Mouse (Mus musculus) telencephalon, adult 2 months (tissue): ENCODE measurements around the gene Inf2.

Experiments used
- DNase-seq: peaks from one replicate; pipeline ENCODE4 v3.0.0-alpha.2; 2011; ENCODE audit warnings: low read depth, low spot score

Inf2 gene

DNA sequence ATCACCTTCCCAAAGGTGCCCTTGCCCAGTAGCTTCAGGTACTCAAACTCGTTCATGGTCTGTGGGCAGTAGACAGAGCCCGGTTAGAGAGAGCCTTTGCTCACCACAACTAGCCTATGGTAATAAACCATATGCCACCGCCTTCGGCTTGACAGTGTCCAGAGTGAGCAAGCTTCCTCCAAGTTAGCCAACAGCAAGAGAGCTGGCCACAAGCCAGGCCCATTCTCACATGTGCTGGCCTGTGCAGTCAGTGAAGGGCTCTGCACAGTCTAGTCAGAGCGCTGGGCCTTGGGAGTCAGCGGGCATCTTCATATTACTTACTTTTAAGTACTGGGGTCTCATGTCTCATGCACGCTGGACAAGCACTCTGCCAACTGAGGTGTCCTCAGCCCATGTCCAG is 70.0 kb downstream of the Inf2 start:
- no peak for DNase-seq

DNA sequence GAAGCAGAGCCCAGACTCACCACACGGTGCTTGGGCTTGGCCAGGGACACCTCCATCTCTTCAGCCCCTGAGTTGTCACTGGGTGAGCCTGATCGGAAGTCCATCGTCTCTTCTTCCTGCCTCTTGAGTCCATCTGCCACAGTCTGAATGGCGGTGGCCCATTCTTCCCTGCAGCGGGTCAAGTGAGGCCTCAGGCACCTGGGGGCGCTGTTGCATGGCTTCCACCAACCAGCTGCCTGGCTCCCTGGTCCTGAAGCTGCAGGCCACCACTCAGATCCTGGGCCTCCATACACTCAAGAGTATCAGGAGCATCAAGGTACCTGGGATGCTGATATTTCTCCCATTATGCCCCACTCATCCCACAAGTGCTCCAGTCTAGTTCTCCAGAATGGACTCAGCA is 70.5 kb downstream of the Inf2 start:
- no peak for DNase-seq

DNA sequence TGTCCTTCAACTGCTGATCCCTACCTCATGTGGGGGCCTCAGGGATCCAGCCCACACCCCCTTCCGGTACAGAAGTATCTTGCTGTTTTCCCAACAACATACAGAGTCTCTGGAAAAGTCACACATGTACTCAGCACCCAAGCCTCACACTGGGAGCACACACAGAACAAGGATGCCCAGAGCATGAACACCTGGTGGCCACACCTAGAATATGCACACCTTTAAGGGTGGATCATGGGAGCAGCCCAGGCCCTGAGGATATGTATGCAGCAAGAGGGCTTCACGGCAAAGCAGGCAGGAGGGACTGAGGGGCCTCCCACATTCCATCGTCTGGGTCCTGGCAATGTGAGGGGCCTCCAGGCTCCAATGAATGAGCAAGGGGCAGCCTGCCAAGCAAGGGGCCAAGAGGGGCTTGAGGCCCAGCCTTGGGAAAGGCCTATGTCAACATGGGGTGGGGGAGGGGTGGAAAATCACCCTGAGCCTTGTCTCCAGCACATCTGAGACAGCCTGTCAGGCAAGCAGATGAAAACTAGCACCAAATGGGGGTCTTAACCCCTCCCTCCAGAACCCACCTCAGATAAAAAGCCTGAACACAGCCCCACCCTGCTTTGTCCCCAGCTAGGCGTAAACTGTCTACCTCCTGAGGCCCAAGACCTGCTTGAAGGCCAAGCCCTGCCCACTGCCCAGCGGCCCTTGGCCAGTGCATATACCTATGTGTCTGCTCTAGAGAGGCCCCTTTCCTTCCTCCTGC is 72.2 kb downstream of the Inf2 start:
- DNase-seq = no peak

DNA sequence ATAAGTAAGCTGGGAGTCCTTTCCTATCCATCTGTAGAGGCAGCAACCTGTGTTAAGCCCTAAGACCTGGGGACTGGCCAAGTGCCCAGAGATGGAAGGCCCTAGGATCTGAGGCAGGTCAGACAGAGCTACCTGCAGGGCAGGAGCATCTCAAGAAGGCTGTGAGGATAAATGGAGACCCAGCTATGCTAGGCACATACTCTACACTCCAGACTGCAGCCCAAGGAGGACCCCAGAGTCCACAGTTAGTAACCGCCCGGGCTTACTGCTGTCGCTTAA is 72.7 kb downstream of the Inf2 start:
- no peak for DNase-seq

DNA sequence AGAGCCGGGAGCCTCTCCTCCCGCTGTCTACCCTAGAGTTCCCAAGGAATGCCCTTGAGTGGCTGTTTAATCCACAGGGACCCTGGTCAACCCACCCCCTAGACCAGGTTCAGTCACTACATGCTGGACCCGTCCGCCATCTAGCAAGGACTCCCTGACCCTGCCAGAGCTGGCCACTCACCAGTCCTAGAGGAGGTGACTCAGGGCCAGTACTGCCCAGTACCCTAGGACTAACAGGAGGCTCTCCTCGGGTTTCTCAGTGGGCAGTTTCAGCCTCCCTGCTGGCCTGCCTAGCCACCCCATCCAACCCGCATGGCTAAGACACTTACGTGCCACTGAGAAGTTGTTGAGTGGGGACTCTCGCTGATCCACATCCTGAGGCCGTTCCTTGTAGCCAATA is 73.3 kb downstream of the Inf2 start:
- DNase-seq = no peak

DNA sequence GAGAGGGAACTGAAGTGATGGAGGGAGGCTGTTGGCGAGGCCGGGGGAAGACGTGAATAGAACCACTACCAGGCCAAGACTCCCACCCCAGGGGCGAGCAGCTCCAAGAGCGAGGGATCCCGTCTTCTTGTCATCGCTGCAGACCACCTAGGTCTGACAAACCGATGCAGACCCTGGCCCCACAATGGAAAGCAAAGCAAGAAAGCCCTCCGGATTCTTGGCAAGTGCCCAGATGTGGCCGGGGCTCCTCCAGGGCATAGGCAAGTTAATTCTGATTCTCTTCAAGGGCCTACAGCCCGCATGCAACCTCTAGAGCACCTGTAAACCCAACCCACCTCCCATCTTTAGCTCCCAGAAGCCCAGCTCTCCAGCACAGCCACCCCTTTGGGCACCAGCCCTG is 74.7 kb downstream of the Inf2 start:
- no peak for DNase-seq

DNA sequence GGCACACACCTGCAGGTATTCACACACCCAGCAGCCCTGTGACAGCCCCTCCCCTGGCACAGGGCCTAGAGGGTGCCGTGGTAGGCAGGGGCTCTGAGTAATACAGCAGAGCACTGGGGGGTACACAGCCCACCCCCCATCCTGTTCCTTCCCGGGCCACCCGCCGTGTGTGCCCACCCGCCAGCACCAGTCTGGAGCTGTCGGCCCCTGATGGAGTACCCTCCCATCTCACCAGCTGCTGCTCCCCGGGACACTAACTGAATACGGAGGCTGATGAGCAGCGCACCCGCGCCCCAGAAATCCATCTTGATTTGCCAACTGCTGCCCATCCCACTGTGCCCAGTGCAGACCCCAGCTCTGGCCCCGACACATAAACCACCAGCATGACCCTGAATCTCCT is 75.1 kb downstream of the Inf2 start:
- DNase-seq = no peak

DNA sequence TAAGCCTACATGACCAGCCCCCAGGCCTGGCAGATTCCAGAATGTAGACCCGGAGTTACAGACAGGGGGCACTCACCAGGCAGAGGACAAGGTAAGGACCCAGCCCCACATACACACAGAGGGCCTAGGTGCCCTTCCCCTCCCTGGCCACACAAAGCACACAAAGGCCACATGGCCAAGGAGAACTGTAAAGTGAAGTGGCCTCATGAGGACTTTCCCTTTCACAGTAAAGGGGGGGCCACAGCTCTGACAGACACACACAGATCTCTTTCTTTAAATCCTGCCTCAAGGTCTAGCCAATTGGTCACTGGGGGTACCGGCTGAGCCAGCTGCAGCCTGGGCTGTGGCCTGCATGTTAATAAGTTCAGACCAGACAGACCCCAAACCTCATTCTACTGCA is 75.5 kb downstream of the Inf2 start:
- DNase-seq = no peak

DNA sequence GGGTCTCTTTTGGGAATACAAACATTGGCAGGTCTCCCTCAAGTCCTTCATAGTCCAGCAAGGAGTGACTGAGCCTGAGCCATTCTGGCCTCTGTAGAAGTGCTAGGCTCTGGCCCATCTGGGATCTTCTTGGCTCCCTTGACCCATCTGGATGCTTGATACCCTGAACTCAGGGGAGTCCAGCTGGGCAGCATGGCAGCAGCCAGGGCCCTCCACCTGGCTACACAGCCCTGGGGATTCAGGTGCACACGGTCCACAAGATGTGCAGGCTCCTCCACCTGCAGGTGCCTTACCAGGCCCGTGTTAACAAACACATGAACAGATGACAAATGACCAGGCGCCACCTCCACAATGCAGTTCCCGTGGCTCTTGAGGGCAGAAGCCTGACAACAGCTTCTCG is 76.1 kb downstream of the Inf2 start:
- DNase-seq = no peak
